Mouse (Mus musculus) cerebellum, postnatal 36 days (tissue): ENCODE data around the gene Slc1a2.

Source experiments
- DNase-seq, 2 experiments: peaks; one replicate each; pipeline ENCODE4 v3.0.0; 2021 to 2022; ENCODE audit warnings: mixed read lengths in 2 of 2

The Slc1a2 gene

DNA sequence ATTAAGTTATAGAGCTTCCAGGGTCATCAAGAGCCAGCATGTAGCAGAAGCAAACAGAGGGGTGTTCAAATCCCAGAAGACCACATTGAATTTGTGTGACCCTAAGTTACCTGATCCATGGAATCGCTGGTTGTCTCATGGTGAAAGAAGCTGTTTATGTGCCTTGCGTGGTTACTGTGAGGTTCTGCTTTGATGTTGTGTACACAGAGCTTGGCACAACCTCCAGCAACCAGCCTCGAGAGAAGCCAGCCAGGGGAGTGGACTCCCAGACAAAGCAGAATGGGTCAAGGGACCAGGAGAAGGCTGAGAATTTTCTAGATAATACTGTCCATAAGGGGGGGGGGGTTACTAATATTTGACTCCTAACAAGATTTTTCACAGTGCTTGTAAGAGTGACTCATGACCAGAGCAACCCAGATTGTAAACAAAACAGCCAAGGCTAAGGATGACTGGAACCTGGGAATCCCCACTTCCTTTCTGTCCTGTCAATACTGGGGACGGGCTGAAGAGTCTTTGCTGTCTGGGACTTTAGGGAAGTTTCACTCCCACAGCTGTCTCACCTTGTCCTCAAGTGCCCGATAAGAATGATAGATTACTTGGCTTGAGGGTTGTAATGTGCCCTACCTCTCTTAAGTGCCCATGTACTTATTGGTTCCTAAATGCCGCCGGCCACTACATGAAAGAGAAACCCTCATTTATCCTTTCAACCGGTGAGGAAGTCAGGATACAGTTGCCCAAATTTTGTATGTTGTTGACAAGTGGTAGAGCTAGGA, 106.3 kb downstream of the Slc1a2 start:
- no peak for DNase-seq

DNA sequence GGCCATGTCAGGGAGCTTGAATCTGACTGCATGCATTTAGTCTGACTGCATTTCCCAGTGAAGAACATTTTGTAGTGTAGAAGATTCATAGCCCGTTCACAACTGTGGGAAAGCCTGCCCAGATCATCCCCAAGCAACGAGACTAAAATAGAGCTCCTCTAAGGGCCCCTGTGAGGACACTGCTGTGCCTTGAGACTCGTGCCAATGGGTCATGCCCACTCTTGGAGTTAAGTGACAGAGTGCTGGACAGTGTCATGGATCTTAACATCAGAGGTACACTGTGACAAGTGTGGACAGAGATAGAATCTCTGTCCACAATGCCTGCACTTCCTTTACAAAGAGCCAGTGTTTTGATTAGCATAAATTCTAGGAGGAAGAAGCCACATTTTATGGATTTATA, 109.8 kb downstream of the Slc1a2 start:
- no peak for DNase-seq

DNA sequence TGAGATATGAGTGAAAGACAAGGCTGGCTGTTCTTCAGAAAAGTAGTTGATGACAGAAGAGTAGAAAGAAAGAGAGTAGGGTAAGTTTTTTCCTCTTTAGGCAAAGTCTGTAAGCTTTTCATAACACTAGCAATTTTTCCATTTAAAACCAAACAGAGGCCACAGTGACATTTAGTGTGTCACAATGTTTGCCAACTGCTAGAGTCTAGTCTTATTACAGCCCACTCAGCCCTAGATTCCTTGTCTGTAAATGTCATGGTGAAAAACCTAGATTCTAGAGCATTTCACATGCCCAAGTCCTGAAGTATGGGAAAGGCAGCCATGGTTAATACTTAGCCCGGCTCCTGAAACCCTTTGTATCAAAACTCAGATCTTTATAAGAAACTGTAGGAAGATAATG, 112.8 kb downstream of the Slc1a2 start:
- DNase-seq = no peak

DNA sequence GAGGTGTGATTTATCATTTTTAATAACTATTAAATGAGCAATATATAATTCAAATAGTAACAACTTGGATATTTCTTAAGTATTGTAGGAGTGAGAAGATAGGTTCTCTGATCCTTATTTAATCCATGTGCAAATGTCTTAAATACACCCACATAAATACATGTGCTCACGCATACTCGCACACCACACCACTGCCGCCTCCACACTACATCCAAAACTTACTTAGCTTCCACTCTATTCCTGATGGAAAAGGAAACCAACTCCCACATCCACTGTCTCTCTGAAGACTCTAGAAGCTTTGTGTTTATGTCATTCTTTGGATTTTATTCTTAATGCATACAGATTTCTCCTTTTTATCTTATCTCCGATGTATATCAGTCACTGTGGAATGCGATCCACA, 113.8 kb downstream of the Slc1a2 start:
- DNase-seq = no peak

DNA sequence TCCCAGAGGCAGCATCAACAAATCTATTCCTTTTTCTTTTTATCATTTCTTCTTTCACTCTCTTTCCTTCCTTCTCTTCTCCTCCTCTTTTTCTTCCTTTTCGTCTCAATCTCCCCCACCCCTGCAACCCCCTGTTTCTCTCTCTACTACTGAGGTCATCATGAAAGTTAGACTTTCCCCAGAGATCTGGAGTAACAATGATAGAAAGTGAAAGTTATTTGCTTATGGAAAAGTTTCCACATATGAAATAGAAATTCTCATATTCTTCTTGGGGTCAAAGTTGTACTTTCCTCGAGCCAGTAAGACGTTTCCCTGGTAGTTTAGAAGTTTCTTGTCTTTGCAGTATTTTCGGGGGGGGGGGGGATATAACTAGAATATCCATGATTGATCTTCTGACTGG, 116.2 kb downstream of the Slc1a2 start:
- no peak for DNase-seq

DNA sequence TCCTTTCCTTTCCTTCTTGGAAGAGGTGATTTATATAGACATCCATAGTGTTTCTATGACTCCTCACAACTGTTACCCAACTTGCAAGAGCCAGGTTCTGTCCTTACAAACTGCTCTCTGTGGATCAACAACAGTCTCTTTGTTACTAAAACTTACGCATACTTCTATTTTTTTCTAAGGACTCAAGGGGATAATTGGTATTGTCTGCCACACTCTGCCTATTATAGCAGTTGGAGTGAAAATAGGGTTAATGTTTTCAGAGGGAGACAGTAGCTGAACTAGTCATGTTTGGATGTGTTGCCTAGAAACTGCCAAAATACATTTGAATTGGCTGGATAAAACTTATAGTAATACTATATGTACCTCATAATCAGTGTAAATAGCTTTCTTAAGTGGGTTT, 117.1 kb downstream of the Slc1a2 start:
- DNase-seq = no peak

DNA sequence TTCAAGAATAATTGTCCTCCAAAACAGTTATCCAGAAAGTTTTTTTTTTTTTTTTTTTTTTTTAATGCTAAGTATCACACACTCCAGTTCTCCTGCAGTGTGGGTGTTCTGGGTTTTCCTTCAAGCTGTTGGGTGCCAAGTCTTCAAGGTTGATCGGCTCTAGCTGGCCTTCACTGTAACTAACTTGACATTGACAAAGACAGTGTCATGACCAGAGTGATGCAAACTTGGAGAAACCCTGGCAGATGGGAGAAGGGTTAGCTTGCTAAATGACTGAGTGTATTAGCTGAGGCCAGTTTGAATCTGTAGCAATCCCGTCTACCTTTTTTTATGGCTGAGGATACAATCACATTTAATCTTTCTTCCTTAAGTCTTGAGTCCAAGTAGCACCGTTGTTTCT, 119.7 kb downstream of the Slc1a2 start:
- DNase-seq = no peak

DNA sequence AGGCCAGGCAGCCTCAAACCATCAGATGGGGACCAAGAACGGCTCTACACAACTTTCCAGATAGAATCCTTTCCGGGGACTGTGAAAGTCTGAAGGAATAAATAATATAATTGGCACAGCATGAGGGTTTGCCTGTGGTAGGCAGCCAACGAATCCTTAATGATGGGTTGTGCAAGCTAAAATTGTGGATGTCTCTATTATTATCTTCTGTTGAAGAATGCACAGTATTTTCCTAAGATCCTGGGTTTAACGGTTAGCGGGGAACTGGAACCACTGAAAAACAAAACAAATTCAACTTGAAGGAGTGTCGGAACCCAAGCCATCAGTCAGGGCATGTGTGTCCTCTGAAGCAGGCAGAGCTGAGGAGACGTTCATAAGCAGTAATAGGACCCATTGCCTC, 124.3 kb downstream of the Slc1a2 start:
- no peak for DNase-seq

DNA sequence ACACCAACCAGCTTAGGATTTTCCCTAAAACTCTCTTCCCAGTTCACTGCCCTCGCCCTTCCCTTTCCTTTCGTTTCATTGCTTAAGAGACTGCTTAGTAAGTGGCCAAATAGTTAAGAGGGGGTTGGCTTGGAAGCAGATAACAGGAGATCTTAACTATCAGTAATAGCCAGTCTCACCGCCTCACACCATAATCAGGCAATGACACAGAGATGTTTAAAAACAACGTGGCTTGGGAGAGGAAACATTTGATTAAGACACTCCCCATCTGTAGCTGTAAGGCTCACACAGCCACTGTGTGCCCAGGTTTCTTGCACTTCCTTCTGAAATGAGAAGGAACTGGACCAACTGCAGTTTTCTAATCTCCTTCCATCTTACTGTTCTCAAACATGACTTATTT, 127.2 kb downstream of the Slc1a2 start:
- no peak for DNase-seq

DNA sequence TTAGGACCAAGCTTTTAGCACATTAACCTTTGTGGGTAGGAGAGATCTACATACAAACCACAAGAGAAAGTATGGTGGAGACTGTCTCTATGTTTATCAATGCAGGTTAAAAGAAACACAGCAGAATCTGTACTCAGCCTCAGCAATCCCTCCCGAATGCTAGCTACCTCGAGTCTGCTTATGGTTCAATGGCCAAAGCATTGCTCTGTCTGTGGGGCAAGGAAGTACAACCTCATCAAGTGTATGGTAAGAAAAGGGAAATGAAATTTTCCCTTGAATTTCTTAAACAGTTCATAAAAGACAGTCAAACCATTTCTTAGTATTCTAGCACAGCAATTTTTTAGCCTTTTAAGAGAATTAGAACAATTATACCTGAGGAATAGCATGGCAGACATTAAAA, 133.2 kb downstream of the Slc1a2 start:
- DNase-seq = no peak

DNA sequence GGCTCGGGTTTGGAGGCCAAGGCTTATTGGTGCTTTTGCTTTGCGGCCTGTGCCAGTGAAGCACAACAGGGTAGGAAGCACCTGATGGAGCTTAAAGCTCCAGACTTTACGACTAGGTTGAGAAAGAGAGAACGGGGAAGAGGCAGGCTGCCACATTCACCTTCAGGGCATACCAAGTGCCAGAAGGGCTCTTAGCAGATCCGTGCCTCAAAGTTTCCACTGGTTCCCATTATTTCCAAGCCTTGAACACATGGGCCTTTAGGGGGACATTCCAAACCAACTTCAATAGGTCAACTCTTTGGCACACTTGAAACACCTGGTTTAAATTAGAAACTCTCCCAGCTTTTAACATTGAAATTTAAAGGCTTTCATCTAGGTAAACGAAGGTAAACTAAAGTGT, 134.3 kb downstream of the Slc1a2 start:
- no peak for DNase-seq

DNA sequence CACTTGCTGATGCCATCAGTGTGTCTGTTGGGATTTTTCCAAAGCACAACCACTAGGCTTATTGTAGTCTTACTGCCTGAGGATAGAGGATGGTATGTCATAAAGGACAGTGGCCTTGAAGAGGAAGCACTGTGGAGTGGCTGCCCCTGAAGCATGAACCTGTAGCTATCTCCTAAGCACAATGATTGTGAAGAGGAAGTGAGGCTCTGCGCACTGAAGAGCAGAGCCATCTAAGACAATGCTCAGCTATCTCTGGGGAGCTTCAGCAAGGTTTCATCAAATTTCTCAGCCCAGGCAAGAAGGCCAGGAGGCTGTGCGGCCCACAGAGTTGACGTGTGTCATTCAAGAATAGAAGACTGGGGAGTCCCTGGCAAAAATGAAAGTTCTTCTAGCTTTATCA, 136.6 kb downstream of the Slc1a2 start:
- no peak for DNase-seq

DNA sequence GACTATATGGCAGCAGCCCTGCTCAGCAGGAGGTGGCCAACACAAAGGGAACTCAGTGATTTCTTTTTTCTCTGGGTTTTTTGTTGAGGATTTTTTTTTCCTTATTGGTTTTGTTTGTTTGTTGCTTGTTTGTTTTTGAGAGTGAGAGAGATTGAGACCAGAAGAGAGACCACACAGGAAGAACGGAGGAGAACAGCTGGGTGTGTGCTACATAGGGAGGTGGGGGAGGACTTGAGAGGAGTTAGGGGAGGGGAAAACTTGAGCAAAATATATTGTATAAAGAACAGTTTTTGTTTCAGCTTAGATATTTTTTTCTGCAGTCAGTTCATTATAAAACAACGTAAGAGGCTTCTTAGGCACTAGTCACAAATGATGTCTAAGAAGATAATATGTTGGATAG, 139.7 kb downstream of the Slc1a2 start:
- no peak for DNase-seq

DNA sequence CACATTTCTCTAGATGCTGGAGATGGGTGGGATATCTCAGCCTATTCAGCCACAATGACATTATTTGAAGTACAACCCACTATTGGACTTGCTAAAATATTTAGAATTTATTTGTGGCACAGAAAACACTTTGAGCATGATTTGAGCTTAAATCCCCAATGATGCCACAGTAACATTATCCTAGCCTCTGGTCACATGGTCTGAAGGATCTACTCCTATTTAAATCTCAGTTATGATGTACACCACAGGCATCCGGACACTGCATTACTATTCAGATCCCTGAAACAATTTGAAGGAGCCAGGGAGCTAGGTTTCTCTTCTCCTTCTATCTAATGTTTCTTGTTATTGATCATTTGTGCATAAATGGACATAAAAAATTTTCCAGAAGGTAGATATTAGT, 143.4 kb downstream of the Slc1a2 start:
- DNase-seq = no peak

DNA sequence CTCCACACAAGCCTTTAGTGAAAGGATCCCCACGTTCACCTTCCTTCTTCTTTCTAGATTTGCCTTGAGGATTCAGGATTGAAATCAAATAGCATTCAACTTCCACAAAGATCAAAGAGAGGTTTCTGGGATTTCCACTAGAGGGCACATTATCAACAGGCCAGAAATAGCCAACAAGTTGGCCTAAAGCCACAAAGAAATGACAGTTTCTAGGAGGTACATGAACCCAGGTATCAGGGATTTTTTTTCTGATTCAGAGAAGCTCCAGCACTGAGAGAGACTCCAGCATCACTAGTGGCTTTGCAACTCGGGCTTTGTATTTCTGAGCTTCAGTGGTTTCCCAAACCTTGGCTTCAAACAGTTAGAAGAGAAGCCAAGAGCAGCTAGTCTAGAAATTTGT, 145.7 kb downstream of the Slc1a2 start:
- no peak for DNase-seq

DNA sequence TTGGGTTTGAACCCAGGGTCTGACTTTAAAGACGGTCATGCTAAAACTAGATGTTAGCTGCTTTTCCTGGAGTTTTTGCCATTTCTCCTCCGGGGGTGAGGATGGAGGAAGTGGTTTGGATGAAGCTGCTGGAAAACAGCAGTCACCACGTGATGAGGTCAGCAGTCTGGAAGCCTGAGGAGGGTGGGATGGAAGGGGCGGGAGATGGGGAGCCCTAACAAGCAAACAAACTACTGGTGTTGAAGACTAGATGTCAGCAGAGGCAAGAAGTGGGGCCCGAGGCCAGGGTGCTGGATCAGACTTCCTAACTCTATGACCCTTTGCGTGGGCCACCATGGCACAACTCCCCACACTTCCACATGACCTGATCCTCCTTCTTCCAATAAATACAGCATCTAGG, 146.8 kb downstream of the Slc1a2 start:
- DNase-seq = no peak

DNA sequence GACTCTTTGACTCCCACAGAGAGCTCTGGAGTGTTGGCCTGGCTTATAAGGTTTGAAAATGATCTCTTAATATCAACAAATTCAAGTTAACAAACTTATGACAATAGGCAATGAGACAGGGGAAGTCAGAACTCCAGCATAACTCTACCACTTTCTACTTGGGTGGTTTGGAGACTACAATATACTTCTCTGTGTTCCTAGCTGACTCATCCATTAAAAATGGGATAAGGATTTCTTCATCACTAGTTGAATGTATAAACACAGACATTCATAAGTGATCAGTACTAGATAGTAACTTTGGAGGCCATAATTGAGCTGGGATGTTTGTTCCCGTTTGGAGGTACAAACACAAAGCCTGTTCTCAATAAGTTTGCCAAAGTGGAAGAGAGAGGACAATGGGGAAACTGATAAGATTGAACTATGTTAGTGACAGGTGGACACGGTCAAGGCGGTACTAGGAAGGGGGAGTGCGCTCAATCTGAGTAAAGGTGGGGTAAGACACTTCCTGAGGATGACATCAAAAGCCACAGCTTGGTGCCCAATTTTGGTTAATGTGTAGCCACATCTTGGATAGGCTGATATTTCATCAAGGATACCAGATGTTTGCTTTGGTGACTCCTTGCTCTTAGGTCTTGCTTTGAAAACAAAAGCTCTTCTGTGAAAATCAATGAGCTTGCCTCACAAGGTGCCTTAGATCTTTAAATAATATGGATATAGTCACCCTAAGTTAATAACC, 147.5 kb downstream of the Slc1a2 start:
- DNase-seq = no peak

DNA sequence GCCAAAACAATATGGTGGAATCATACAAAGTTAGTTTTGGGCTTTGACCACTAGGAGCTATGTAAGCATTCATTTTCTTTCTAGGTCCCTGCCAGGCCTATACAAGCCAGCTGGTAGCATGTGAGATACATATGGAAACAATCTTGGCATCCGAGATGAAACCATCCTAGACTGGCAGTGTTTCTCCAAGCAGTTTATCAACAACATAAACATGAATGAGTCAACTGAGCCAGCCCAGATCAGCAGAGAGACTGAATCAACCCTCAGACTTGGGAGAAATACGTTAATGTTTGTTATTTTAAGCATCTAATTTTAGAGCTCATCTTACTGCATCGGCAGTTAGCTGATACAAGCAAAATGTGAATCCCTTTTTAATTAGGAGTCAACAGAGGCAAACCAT, 149.2 kb downstream of the Slc1a2 start:
- no peak for DNase-seq

DNA sequence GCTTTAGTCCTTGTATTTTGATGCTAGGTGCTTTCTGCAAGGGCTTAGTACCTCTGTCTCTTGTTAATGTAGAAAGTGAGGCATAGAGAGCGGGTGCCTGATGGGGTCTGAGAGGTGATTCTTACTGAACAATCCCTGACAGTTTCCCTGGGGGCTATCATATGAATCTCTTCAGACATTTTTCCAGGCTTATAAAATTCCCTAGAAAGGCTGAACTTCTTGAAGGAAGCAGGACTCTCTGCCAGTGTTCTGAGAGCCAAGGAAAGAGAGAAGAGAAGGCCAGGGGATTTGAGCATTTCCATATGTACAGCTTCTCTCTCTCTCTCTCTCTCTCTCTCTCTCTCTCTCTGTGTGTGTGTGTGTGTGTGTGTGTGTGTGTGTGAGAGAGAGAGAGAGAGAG, 151.0 kb downstream of the Slc1a2 start:
- DNase-seq = no peak

DNA sequence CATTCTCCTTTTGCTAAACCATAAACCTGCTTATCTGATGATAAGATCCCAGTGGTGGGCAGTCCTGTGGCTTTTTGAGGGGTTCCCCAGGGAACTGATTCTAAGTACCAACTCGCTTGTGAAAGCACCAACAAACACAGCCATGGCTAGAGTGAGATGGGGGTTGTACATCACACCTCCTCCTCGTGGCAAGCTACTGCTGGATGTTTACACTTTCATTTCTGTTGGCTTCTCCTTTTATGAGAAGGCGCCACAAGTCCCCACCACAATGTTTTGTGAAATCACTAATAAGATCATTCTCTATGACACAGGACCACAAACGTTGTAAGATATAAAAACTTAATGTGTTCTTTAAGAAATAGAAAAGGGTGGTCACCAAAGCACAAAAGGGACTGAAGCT, 154.3 kb downstream of the Slc1a2 start:
- DNase-seq = no peak

DNA sequence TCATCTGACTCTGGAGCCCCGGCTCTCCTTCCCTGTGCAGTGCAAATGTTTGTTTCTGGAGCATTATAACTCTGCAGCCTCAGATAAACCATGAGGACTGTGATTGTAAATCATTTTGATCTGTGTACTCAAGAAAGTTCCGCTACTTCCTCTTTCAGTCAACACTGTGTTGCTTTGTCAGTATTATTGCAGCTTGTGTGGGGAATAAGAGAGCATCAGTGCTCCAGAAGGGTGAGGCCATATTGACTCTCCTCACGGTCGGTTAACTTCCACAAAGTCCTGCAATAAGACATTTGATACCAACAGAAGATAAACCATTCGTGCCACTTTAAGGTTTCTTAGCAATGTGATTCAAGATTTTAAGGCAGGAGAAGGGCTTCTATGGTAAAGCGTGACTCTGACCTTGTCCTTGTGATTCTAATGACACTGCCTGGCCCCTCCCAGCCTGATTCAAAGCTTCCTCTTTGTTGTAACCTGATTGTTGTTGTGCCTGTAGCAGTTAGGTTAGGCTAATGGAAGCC, 156.9 kb downstream of the Slc1a2 start:
- no peak for DNase-seq

DNA sequence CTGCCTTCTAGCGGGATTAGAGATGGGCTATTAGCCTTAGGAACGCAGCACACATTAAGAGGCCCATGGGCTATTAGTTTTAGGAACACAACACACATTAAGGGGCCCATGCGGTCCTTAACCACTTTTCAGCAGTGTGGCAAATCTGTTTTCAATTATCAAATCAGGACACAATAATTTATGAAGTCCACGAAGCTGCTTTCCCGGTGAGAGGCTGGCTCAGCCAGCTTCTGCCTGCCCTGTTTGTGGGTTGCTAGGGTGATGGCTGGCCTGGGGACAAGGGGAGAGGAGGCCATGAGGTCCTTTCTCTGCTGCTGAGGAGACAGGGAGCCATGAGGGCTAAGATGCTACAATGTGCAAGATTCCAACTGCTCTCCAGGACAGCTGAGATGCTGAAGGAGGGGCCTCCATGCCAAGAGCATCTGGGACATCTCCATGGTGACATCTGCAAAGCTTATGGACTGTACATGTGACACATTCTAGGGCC, 161.8 kb downstream of the Slc1a2 start:
- DNase-seq = no peak

DNA sequence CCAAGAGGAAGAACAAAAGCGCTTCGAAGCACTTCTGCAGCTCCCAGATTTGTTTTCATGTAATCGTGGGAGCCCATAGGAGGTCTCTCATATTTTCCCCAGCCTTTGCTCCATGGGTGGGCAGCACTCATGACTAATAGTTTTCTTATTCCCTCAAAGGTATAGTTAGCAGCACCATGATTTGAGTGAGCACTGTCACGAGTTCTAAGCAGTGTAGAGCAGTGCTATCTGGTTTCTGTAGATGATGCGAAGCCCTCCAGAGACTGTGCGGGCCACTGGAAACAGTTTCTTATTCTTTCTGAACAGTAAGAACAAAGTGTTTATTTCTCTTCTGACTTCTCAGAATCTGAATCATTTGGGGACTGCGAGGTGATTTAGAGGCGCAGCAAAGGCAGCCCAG, 162.3 kb downstream of the Slc1a2 start:
- DNase-seq = no peak

DNA sequence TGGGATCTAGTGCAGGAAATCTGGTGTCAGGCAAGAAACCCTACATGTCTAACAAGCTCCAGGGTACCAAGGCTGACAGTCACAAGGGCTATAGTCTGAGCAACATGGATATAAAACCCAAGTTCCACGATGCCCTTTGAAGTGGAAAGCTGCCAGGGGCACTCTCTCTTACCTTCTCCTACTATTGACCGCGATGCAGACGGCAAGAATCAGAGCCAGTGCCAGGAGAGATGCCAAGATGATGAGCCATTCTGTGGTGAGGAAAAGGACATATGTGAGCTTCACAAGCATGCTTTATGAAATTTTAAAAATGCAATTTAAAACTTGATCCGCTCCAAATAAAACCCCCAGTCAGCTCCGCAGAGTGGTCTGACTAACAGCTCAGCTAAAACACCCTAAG, 163.6 kb downstream of the Slc1a2 start:
- peak in 1 of 2 experiments; percentile 5 for DNase-seq
